Mouse (Mus musculus) limb, embryonic 15.5 days (tissue): Measurements from ENCODE around the gene Eif3k. TPM values are rescaled to one million over a fixed set of nuclear protein-coding genes. Genes with fewer than 3 reads are reported as not detected.

Experiments
- ATAC-seq: fragments of 200-750 bp; cut with Nextera tagmentation; 2 replicates; pipeline ENCODE4 v1.8.0; 2017; ENCODE audit warnings: low read depth, moderate TSS enrichment; ENCODE audit not compliant: insufficient number of reproducible peaks, low FRiP score, low TSS enrichment
- H3K27ac ChIP-seq: fragments of 300-500 bp; sonication (generic); 2 replicates; pipeline ENCODE4 v1.5.1; 2015; ENCODE audit warnings: moderate library complexity, mild to moderate bottlenecking, inconsistent platforms
- H3K27me3 ChIP-seq: fragments of 300-500 bp; sonication (generic); 2 replicates; pipeline ENCODE4 v1.6.1; 2015; ENCODE audit warnings: inconsistent platforms
- H3K36me3 ChIP-seq: fragments of 300-500 bp; sonication (generic); 2 replicates; pipeline ENCODE4 v1.6.1; 2015; ENCODE audit warnings: inconsistent platforms
- H3K4me1 ChIP-seq: fragments of 300-500 bp; sonication (generic); 2 replicates; pipeline ENCODE4 v1.6.1; 2015; ENCODE audit warnings: inconsistent platforms
- H3K4me2 ChIP-seq: fragments of 300-500 bp; sonication (generic); 2 replicates; pipeline ENCODE4 v1.6.1; 2015; ENCODE audit warnings: mild to moderate bottlenecking, inconsistent platforms
- H3K4me3 ChIP-seq: fragments of 300-500 bp; sonication (generic); 2 replicates; pipeline ENCODE4 v1.5.1; 2015; ENCODE audit warnings: mild to moderate bottlenecking, inconsistent platforms
- H3K9ac ChIP-seq: fragments of 300-500 bp; sonication (generic); 2 replicates; pipeline ENCODE4 v1.6.1; 2015; ENCODE audit warnings: inconsistent platforms
- H3K9me3 ChIP-seq: fragments of 300-500 bp; sonication (generic); 2 replicates; pipeline ENCODE4 v1.6.1; 2016; ENCODE audit warnings: inconsistent platforms
- WGBS: fragments of 180-500 bp; shearing (Covaris S2); methylation state at CpG from one replicate; pipeline ENCODE4 v1.1.7; 2015; 5-methylcytosine and 5-hydroxymethylcytosine counted together
- polyA plus RNA-seq: library from polyadenylated mRNA; unstranded; fragments of >200 nt; fragmentation: Nextera tagmentation; extraction: Ambion mirVana; gene quantifications from 2 replicates; pipeline ENCODE4 v1.2.1, GENCODE M21; 2015

Eif3k gene
- polyA plus RNA-seq, 1 experiment from 2014 or later = 387 TPM

- peak overlapping the region; percentile 83 for H3K27ac ChIP-seq
- ATAC-seq = no peak
- no peak overlapping the region for H3K4me2 ChIP-seq
- H3K9me3 ChIP-seq = no peaks in the 10 kb centered on the region
- H3K9ac ChIP-seq = no peak overlapping the region
- no peak overlapping the region for H3K4me3 ChIP-seq
- WGBS = 58% methylated on average over 7 of the region's 7 CpGs
- no peaks in the 10 kb centered on the region for H3K27me3 ChIP-seq
- peaks cover 46% of the 10 kb centered on the region for H3K4me1 ChIP-seq
- H3K36me3 ChIP-seq = peaks cover 10% of the 10 kb centered on the region; the same call in 1 of the 2 replicates
Observed at GRCm38 (mm10) chr7:28931032-28931694, 50.5 kb downstream of the Eif3k start.

- Histone ChIP-seq H3K4me3 (no peak overlapping the region), H3K9me3 (no peaks in the 10 kb centered on the region), H3K9ac (no peak overlapping the region), H3K27me3 (no peaks in the 10 kb centered on the region), H3K27ac (peak overlapping the region; percentile 83), H3K36me3 (peaks cover 10% of the 10 kb centered on the region; the same call in 1 of the 2 replicates), H3K4me1 (peaks cover 53% of the 10 kb centered on the region), H3K4me2 (no peak overlapping the region)
- 37% methylated on average over 5 of the region's 5 CpGs for WGBS
- no peak for ATAC-seq
Observed at GRCm38 (mm10) chr7:28930320-28931031, 51.2 kb downstream of the Eif3k start.

GRCm38 (mm10) chr7:28929381-28929780, 52.3 kb downstream of the Eif3k start:
- Histone ChIP-seq H3K4me3 (no peak overlapping the region), H3K4me2 (no peak overlapping the region), H3K4me1 (peaks cover 61% of the 10 kb centered on the region), H3K9ac (no peak overlapping the region), H3K9me3 (no peaks in the 10 kb centered on the region), H3K27ac (peak overlapping the region; percentile 83), H3K36me3 (0 out of 2 replicates have a peak, but pooled peaks cover 2% of the 10 kb centered on the region), H3K27me3 (no peaks in the 10 kb centered on the region)
- ATAC-seq = no peak
- WGBS = 18% methylated on average over 3 of the region's 3 CpGs

GRCm38 (mm10) chr7:28926172-28926571, 55.5 kb downstream of the Eif3k start:
- H3K9ac ChIP-seq = no peak overlapping the region
- no peaks in the 10 kb centered on the region for H3K9me3 ChIP-seq
- peak overlapping the region; percentile 91 for H3K27ac ChIP-seq
- H3K27me3 ChIP-seq = no peaks in the 10 kb centered on the region
- ATAC-seq = no peak
- peaks cover 72% of the 10 kb centered on the region for H3K4me1 ChIP-seq
- H3K36me3 ChIP-seq = 0 out of 2 replicates have a peak, but pooled peaks cover 2% of the 10 kb centered on the region
- H3K4me2 ChIP-seq = no peak overlapping the region
- H3K4me3 ChIP-seq = no peak overlapping the region
- WGBS = 78% methylated on average over 2 of the region's 2 CpGs

- peaks cover 72% of the 10 kb centered on the region for H3K4me1 ChIP-seq
- WGBS = 20% methylated on average over 9 of the region's 9 CpGs
- peak overlapping the region; percentile 91 for H3K27ac ChIP-seq
- no peak overlapping the region for H3K9ac ChIP-seq
- H3K27me3 ChIP-seq = no peaks in the 10 kb centered on the region
- no peak for ATAC-seq
- no peak overlapping the region for H3K4me3 ChIP-seq
- H3K4me2 ChIP-seq = no peak overlapping the region
- H3K9me3 ChIP-seq = no peaks in the 10 kb centered on the region
- H3K36me3 ChIP-seq = 0 out of 2 replicates have a peak, but pooled peaks cover 2% of the 10 kb centered on the region
Observed at GRCm38 (mm10) chr7:28925317-28925716, 56.3 kb downstream of the Eif3k start.

GRCm38 (mm10) chr7:28924802-28925201, 56.9 kb downstream of the Eif3k start:
- peak overlapping the region; percentile 91 for H3K27ac ChIP-seq
- H3K9me3 ChIP-seq = no peaks in the 10 kb centered on the region
- no peak overlapping the region for H3K4me2 ChIP-seq
- H3K36me3 ChIP-seq = 0 out of 2 replicates have a peak, but pooled peaks cover 2% of the 10 kb centered on the region
- WGBS = 73% methylated on average over 3 of the region's 3 CpGs
- H3K9ac ChIP-seq = no peak overlapping the region
- H3K27me3 ChIP-seq = no peaks in the 10 kb centered on the region
- ATAC-seq = no peak
- no peak overlapping the region for H3K4me3 ChIP-seq
- H3K4me1 ChIP-seq = peaks cover 73% of the 10 kb centered on the region

GRCm38 (mm10) chr7:28923865-28924291, 57.8 kb downstream of the Eif3k start:
- H3K36me3 ChIP-seq = 0 out of 2 replicates have a peak, but pooled peaks cover 2% of the 10 kb centered on the region
- no peak overlapping the region for H3K4me3 ChIP-seq

GRCm38 (mm10) chr7:28922606-28923005, 59.1 kb downstream of the Eif3k start:
- Histone ChIP-seq H3K4me2 (no peak overlapping the region), H3K9me3 (no peaks in the 10 kb centered on the region), H3K36me3 (peaks cover 11% of the 10 kb centered on the region), H3K27ac (peak overlapping the region; percentile 91), H3K4me3 (no peak overlapping the region), H3K9ac (no peak overlapping the region), H3K4me1 (peaks cover 86% of the 10 kb centered on the region), H3K27me3 (no peaks in the 10 kb centered on the region)
- no peak for ATAC-seq
- 49% methylated on average over 4 of the region's 4 CpGs for WGBS

More at GRCm38 (mm10) chr7:28923865-28924291, 57.8 kb downstream of the Eif3k start:
- peak overlapping the region; percentile 91 for H3K27ac ChIP-seq
- no peaks in the 10 kb centered on the region for H3K27me3 ChIP-seq
- 12% methylated on average over 4 of the region's 4 CpGs for WGBS
- H3K4me1 ChIP-seq = peaks cover 73% of the 10 kb centered on the region
- no peaks in the 10 kb centered on the region for H3K9me3 ChIP-seq
- H3K9ac ChIP-seq = no peak overlapping the region; the same call in 1 of the 2 replicates
- peak overlapping the region; percentile 14; the same call in 1 of the 2 replicates for H3K4me2 ChIP-seq
- ATAC-seq = 0 out of 2 replicates have a peak, but pooled peaks have one; percentile 50

- no peaks in the 10 kb centered on the region for H3K9me3 ChIP-seq
- H3K4me1 ChIP-seq = peaks cover 93% of the 10 kb centered on the region
- no peaks in the 10 kb centered on the region for H3K27me3 ChIP-seq
- no peak overlapping the region for H3K9ac ChIP-seq
- H3K4me3 ChIP-seq = no peak overlapping the region
- ATAC-seq = no peak
- H3K36me3 ChIP-seq = peaks cover 18% of the 10 kb centered on the region
- H3K27ac ChIP-seq = peak overlapping the region; percentile 91
- 76% methylated on average over 8 of the region's 8 CpGs for WGBS
- no peak overlapping the region for H3K4me2 ChIP-seq
Observed at GRCm38 (mm10) chr7:28921722-28922465, 59.8 kb downstream of the Eif3k start.
